Mouse (Mus musculus) spleen, adult 18-20 months (tissue): Measurements from ENCODE around the gene Dbp.
A peak's percentile ranks its signal among the peaks of the same experiment; 100 is the strongest.

Experiments used
- DNase-seq, 2 experiments: peaks; one replicate each; pipeline ENCODE4 v3.0.0; 2022; ENCODE audit warnings: mixed read lengths in 2 of 2

The Dbp gene

GRCm38 (mm10) chr7:45695098-45695497 lies 9.8 kb upstream of the Dbp start:
- DNase-seq = no peak

- no peak for DNase-seq
Measured at GRCm38 (mm10) chr7:45697894-45698293, 7.0 kb upstream of the Dbp start.

GRCm38 (mm10) chr7:45699523-45700141 lies 5.3 kb upstream of the Dbp start, which contains the start of gene Car11:
TSS of gene Car11 (plus strand) at chr7:45699843.
- no peak for DNase-seq

- peak; percentile 53 to 73 for DNase-seq
Measured at GRCm38 (mm10) chr7:45700301-45701015, 4.4 kb upstream of the Dbp start.

- DNase-seq = no peak
Measured at GRCm38 (mm10) chr7:45701072-45701471, 3.8 kb upstream of the Dbp start.

GRCm38 (mm10) chr7:45701607-45702006 lies 3.3 kb upstream of the Dbp start:
- no peak for DNase-seq

- no peak for DNase-seq
Measured at GRCm38 (mm10) chr7:45702316-45702715, 2.6 kb upstream of the Dbp start.

- no peak for DNase-seq
Measured at GRCm38 (mm10) chr7:45702809-45703520, 1.9 kb upstream of the Dbp start.

GRCm38 (mm10) chr7:45703521-45704033 lies 1.3 kb upstream of the Dbp start:
- DNase-seq = no peak

GRCm38 (mm10) chr7:45704046-45704559 lies 785 bp upstream of the Dbp start:
- DNase-seq = peak in 1 of 2 experiments; percentile 51

GRCm38 (mm10) chr7:45705443-45705864 lies 566 bp downstream of the Dbp start:
- no peak for DNase-seq

GRCm38 (mm10) chr7:45705873-45706281 lies 989 bp downstream of the Dbp start:
- DNase-seq = peak in 1 of 2 experiments; percentile 56

- peak; percentile 85 to 88 for DNase-seq
Measured at GRCm38 (mm10) chr7:45706721-45707241, 1.9 kb downstream of the Dbp start.

GRCm38 (mm10) chr7:45707375-45707967 lies 2.6 kb downstream of the Dbp start:
- peak; percentile 91 to 92 for DNase-seq

GRCm38 (mm10) chr7:45708221-45708761 lies 3.4 kb downstream of the Dbp start:
- peak in 1 of 2 experiments; percentile 25 for DNase-seq

GRCm38 (mm10) chr7:45709036-45709435 lies 4.1 kb downstream of the Dbp start:
- DNase-seq = no peak

- no peak for DNase-seq
Measured at GRCm38 (mm10) chr7:45709677-45710355, 4.9 kb downstream of the Dbp start.

- DNase-seq = no peak
Measured at GRCm38 (mm10) chr7:45710477-45711191, 5.7 kb downstream of the Dbp start.

- DNase-seq = no peak
Measured at GRCm38 (mm10) chr7:45711316-45712021, 6.6 kb downstream of the Dbp start.
